Comparison of ENCODE assay signal across 25 mouse cellular contexts in the genomic region with DNA sequence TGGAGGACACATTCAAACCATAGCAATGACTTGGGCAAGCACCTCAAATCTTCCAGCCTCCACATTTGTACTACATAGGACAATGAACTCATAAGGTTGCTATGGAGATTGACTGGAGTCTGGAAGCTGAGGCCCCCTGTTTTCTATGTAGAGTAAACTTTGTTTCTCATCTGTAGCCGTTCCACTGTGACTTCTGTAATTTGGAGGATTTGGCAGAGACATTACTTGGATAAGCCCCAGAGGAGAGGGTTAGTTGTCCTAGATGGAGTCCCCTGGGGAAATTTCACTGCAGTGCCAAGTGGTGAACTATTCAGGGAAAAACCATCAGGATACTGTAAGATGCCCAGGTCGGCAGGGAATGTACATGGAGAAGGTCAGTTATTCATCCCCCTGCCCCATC. TPM values are rescaled to one million over a fixed set of nuclear protein-coding genes. Genes with fewer than 3 reads are reported as not detected.
A peak's percentile ranks its signal among the peaks of the same experiment; 100 is the strongest.
DNase-seq lines count a peak whose midpoint lies in the region; ATAC-seq and TF ChIP-seq lines count a peak whose summit lies in the region.
"Had no signal": no experiment of that assay in that cellular context is flagged by ENCODE, and none has a peak within 500 bp of the region (broad histone marks: within the 10 kb centered on the region; RNA-seq: fewer than 3 reads in every experiment).

No protein-coding gene starts in this region.

- peak; percentile 46; the same call in 1 of the 2 replicates for ATAC-seq in hindbrain, embryonic 14.5 days (ENCODE audit: low FRiP score)
- ATAC-seq in hindbrain, embryonic 11.5 days (ENCODE audit: low FRiP score), result no peak
- 0 out of 2 replicates have a peak, but pooled peaks have one; percentile 35 for ATAC-seq in hindbrain, postnatal 0 days
- no peak for ATAC-seq in midbrain, postnatal 0 days (ENCODE audit: low FRiP score)
- ATAC-seq: forebrain, embryonic 15.5 days; Patski had no signal

- no peaks in the 10 kb centered on the region for H3K36me3 ChIP-seq in hindbrain, embryonic 14.5 days (replicated peaks; ENCODE audit: control insufficient read depth, insufficient read depth)
- no peaks in the 10 kb centered on the region for H3K36me3 ChIP-seq in hindbrain, embryonic 11.5 days (ENCODE audit: control insufficient read depth, insufficient read depth, low read length)
- no peaks in the 10 kb centered on the region for H3K36me3 ChIP-seq in hindbrain, postnatal 0 days (ENCODE audit: insufficient read depth, low read length)
- H3K36me3 ChIP-seq in hindbrain, embryonic 10.5 days, result no peaks in the 10 kb centered on the region
- H3K36me3 ChIP-seq in midbrain, postnatal 0 days (ENCODE audit: insufficient read depth, low read length), result no peaks in the 10 kb centered on the region
- H3K36me3 ChIP-seq in midbrain, embryonic 10.5 days, result no peaks in the 10 kb centered on the region
- H3K36me3 ChIP-seq: embryonic facial prominence, embryonic 10.5 days; embryonic facial prominence, embryonic 13.5 days; forebrain, embryonic 12.5 days; forebrain, embryonic 15.5 days; heart, embryonic 12.5 days; heart, embryonic 15.5 days had no signal

- no peak for TF ChIP-seq CTCF in hindbrain, postnatal 0 days (IDR thresholded peaks at IDR 0.05; ENCODE audit: low read depth)
- TF ChIP-seq CTCF in midbrain, postnatal 0 days (IDR thresholded peaks at IDR 0.05), result no peak

- peak; percentile 37 for DNase-seq in hindbrain, embryonic 14.5 days (ENCODE audit: low spot score)
- DNase-seq in hindbrain, embryonic 11.5 days (ENCODE audit: low spot score), result no peak
- peak; percentile 65 for DNase-seq in hindbrain, postnatal 0 days (ENCODE audit: low spot score)
- DNase-seq in hindbrain, embryonic 10.5 days (ENCODE audit: low spot score), result no peak
- peak; percentile 70 for DNase-seq in midbrain, postnatal 0 days (ENCODE audit: low spot score)
- DNase-seq in midbrain, embryonic 10.5 days (ENCODE audit: low spot score), result no peak
- no peak for DNase-seq in layer of hippocampus, adult 8-10 months (ENCODE audit: low spot score in 2 of 2)
- DNase-seq: adrenal gland, adult 2 months; adrenal gland, postnatal 14 days; cerebellum, adult 11-12 months; cerebellum, adult 8-10 months; cerebellum, postnatal 36 days; embryo, embryonic 11 days; gastrocnemius, postnatal 25 days; heart, adult 18-20 months; heart, postnatal 10 days; heart, postnatal 36 days had no signal

- no peak overlapping the region for H3K9ac ChIP-seq in hindbrain, embryonic 14.5 days
- H3K9ac ChIP-seq in hindbrain, embryonic 11.5 days (ENCODE audit: low read depth, low read length), result no peak overlapping the region
- no peak overlapping the region for H3K9ac ChIP-seq in hindbrain, postnatal 0 days (replicated peaks; ENCODE audit: low read length)
- no peak overlapping the region for H3K9ac ChIP-seq in midbrain, postnatal 0 days (replicated peaks; ENCODE audit: low read length, poor library complexity, severe bottlenecking)
- H3K9ac ChIP-seq: embryonic facial prominence, embryonic 13.5 days; forebrain, embryonic 12.5 days; forebrain, embryonic 15.5 days; heart, embryonic 12.5 days; heart, embryonic 15.5 days had no signal

- no peak overlapping the region for H3K27ac ChIP-seq in hindbrain, embryonic 14.5 days
- no peak overlapping the region for H3K27ac ChIP-seq in hindbrain, embryonic 11.5 days (ENCODE audit: low read depth, low read length)
- H3K27ac ChIP-seq in hindbrain, postnatal 0 days, result no peak overlapping the region
- no peak overlapping the region for H3K27ac ChIP-seq in hindbrain, embryonic 10.5 days
- no peak overlapping the region for H3K27ac ChIP-seq in midbrain, postnatal 0 days (ENCODE audit: low read depth, low read length)
- no peak overlapping the region for H3K27ac ChIP-seq in midbrain, embryonic 10.5 days (replicated peaks)
- H3K27ac ChIP-seq: embryonic facial prominence, embryonic 10.5 days; embryonic facial prominence, embryonic 13.5 days; forebrain, embryonic 12.5 days; forebrain, embryonic 15.5 days; heart, embryonic 15.5 days had no signal

- no peaks in the 10 kb centered on the region for H3K27me3 ChIP-seq in hindbrain, embryonic 14.5 days (ENCODE audit: control insufficient read depth, insufficient read depth, low read length)
- H3K27me3 ChIP-seq in hindbrain, embryonic 11.5 days (ENCODE audit: control insufficient read depth, insufficient read depth, low read length), result no peaks in the 10 kb centered on the region
- no peaks in the 10 kb centered on the region for H3K27me3 ChIP-seq in hindbrain, postnatal 0 days (ENCODE audit: insufficient read depth, low read length)
- H3K27me3 ChIP-seq in hindbrain, embryonic 10.5 days (ENCODE audit: insufficient read depth, poor library complexity, severe bottlenecking), result no peaks in the 10 kb centered on the region
- no peaks in the 10 kb centered on the region for H3K27me3 ChIP-seq in midbrain, postnatal 0 days (ENCODE audit: insufficient read depth, low read length)
- H3K27me3 ChIP-seq in midbrain, embryonic 10.5 days (ENCODE audit: low read depth, poor library complexity, severe bottlenecking), result peaks cover 16% of the 10 kb centered on the region
- H3K27me3 ChIP-seq: embryonic facial prominence, embryonic 13.5 days; forebrain, embryonic 12.5 days; forebrain, embryonic 15.5 days; heart, embryonic 12.5 days; heart, embryonic 15.5 days; Patski had no signal

- 59% methylated on average over 2 of the region's 2 CpGs for WGBS in hindbrain, embryonic 14.5 days
- WGBS in hindbrain, embryonic 11.5 days, result 76% methylated on average over 2 of the region's 2 CpGs
- 35% methylated on average over 2 of the region's 2 CpGs for WGBS in hindbrain, postnatal 0 days
- 84% methylated on average over 2 of the region's 2 CpGs for WGBS in hindbrain, embryonic 10.5 days
- WGBS in midbrain, postnatal 0 days, result 50% methylated on average over 2 of the region's 2 CpGs
- WGBS in midbrain, embryonic 10.5 days, result 75% methylated on average over 2 of the region's 2 CpGs

- no peak overlapping the region for H3K4me3 ChIP-seq in hindbrain, embryonic 14.5 days (replicated peaks; ENCODE audit: low read length)
- no peak overlapping the region for H3K4me3 ChIP-seq in hindbrain, embryonic 11.5 days (ENCODE audit: low read depth, low read length)
- H3K4me3 ChIP-seq in hindbrain, postnatal 0 days (ENCODE audit: low read length), result no peak overlapping the region
- no peak overlapping the region for H3K4me3 ChIP-seq in hindbrain, embryonic 10.5 days
- no peak overlapping the region for H3K4me3 ChIP-seq in midbrain, postnatal 0 days (ENCODE audit: low read depth, low read length)
- H3K4me3 ChIP-seq in midbrain, embryonic 10.5 days, result no peak overlapping the region
- H3K4me3 ChIP-seq: embryonic facial prominence, embryonic 10.5 days; embryonic facial prominence, embryonic 13.5 days; erythroblast, embryonic 14.5 days; forebrain, embryonic 12.5 days; forebrain, embryonic 15.5 days; heart, embryonic 12.5 days; heart, embryonic 15.5 days had no signal

- H3K4me2 ChIP-seq in hindbrain, embryonic 14.5 days (replicated peaks), result no peak overlapping the region
- H3K4me2 ChIP-seq in hindbrain, embryonic 11.5 days (replicated peaks; ENCODE audit: low read depth, low read length), result no peak overlapping the region
- H3K4me2 ChIP-seq in hindbrain, postnatal 0 days (ENCODE audit: low read depth, low read length), result no peak overlapping the region
- H3K4me2 ChIP-seq in midbrain, postnatal 0 days (ENCODE audit: low read depth, low read length, poor library complexity, severe bottlenecking), result no peak overlapping the region
- H3K4me2 ChIP-seq: embryonic facial prominence, embryonic 13.5 days; forebrain, embryonic 12.5 days; forebrain, embryonic 15.5 days; heart, embryonic 12.5 days; heart, embryonic 15.5 days had no signal

- 0 out of 2 replicates have a peak, but pooled peaks cover 9% of the 10 kb centered on the region for H3K4me1 ChIP-seq in hindbrain, embryonic 14.5 days (replicated peaks; ENCODE audit: control insufficient read depth, insufficient read depth, low read length)
- no peaks in the 10 kb centered on the region for H3K4me1 ChIP-seq in hindbrain, embryonic 11.5 days (replicated peaks; ENCODE audit: control insufficient read depth, insufficient read depth, low read length)
- H3K4me1 ChIP-seq in hindbrain, postnatal 0 days (ENCODE audit: insufficient read depth, low read length), result peaks cover 11% of the 10 kb centered on the region; the same call in 1 of the 2 replicates
- no peaks in the 10 kb centered on the region for H3K4me1 ChIP-seq in hindbrain, embryonic 10.5 days (replicated peaks)
- H3K4me1 ChIP-seq in midbrain, postnatal 0 days (ENCODE audit: insufficient read depth, low read length), result no peaks in the 10 kb centered on the region
- H3K4me1 ChIP-seq in midbrain, embryonic 10.5 days, result peaks cover 33% of the 10 kb centered on the region
- H3K4me1 ChIP-seq: embryonic facial prominence, embryonic 10.5 days; embryonic facial prominence, embryonic 13.5 days; heart, embryonic 15.5 days had no signal

- no peaks in the 10 kb centered on the region for H3K9me3 ChIP-seq in hindbrain, embryonic 14.5 days (ENCODE audit: control insufficient read depth, low read length)
- H3K9me3 ChIP-seq in hindbrain, embryonic 11.5 days (ENCODE audit: control insufficient read depth, low read length), result no peaks in the 10 kb centered on the region
- no peaks in the 10 kb centered on the region for H3K9me3 ChIP-seq in hindbrain, postnatal 0 days (ENCODE audit: low read length)
- no peaks in the 10 kb centered on the region for H3K9me3 ChIP-seq in hindbrain, embryonic 10.5 days
- H3K9me3 ChIP-seq in midbrain, postnatal 0 days (ENCODE audit: low read length), result no peaks in the 10 kb centered on the region
- H3K9me3 ChIP-seq in midbrain, embryonic 10.5 days (replicated peaks), result no peaks in the 10 kb centered on the region
- H3K9me3 ChIP-seq: embryonic facial prominence, embryonic 10.5 days; embryonic facial prominence, embryonic 13.5 days; forebrain, embryonic 12.5 days; forebrain, embryonic 15.5 days; heart, embryonic 12.5 days; heart, embryonic 15.5 days had no signal

RNA-seq across cellular contexts. Expression of a gene that starts 34.1 kb away (rescaled TPM):
- 104 and 111 TPM in 2 replicates for polyA plus RNA-seq in hindbrain, embryonic 14.5 days (2014; fragmentation: Nextera tagmentation; extraction: Ambion mirVana)
- 53.3 and 55.5 TPM in 2 replicates for polyA plus RNA-seq in hindbrain, embryonic 11.5 days (2014; fragmentation: Nextera tagmentation; extraction: Ambion mirVana)
- total RNA-seq in hindbrain, postnatal 0 days (2014; rRNA removed), result 52.4 and 54.8 TPM in 2 replicates
- polyA plus RNA-seq in hindbrain, postnatal 0 days (2015; fragmentation: Nextera tagmentation; extraction: Ambion mirVana), result 37.4 and 45.1 TPM in 2 replicates
- polyA plus RNA-seq in hindbrain, embryonic 10.5 days (2016; fragmentation: Nextera tagmentation; extraction: Ambion mirVana), result 19.4 and 36.5 TPM in 2 replicates
- 75.1 and 100 TPM in 2 replicates for total RNA-seq in midbrain, postnatal 0 days (2014; rRNA removed)
- polyA plus RNA-seq in midbrain, postnatal 0 days (2015; fragmentation: Nextera tagmentation; extraction: Ambion mirVana), result 81.1 and 88.1 TPM in 2 replicates
- 17.3 and 26.9 TPM in 2 replicates for polyA plus RNA-seq in midbrain, embryonic 10.5 days (2016; fragmentation: Nextera tagmentation; extraction: Ambion mirVana)
- total RNA-seq in layer of hippocampus, adult 8-10 months (2022), result 1 to 10 TPM; 1.4 to 2.3 (median 2.1) TPM
- polyA plus RNA-seq: erythroblast, embryonic 14.5 days had no signal

Comparison
In these comparisons a context has a peak if more than half of its experiments do, and no peak if none do; other contexts are left out.
1. ATAC-seq: peak in hindbrain, embryonic 14.5 days (single experiment) and hindbrain, postnatal 0 days (single experiment); none in hindbrain, embryonic 11.5 days (single experiment) and midbrain, postnatal 0 days (single experiment).
2. DNase-seq: peak in hindbrain, embryonic 14.5 days (single experiment), hindbrain, postnatal 0 days (single experiment) and midbrain, postnatal 0 days (single experiment); none in hindbrain, embryonic 11.5 days (single experiment), hindbrain, embryonic 10.5 days (single experiment), midbrain, embryonic 10.5 days (single experiment) and layer of hippocampus, adult 8-10 months (0 of 2).